29 mouse cellular contexts compared by ENCODE assay signal in genomic region chr8:96042335-96042734, GRCm38 (mm10).
DNase-seq lines count a peak whose midpoint lies in the region; ATAC-seq lines count a peak whose summit lies in the region.
"Had no signal": no experiment of that assay in that cellular context is flagged by ENCODE, and none has a peak within 500 bp of the region (broad histone marks: within the 10 kb centered on the region; RNA-seq: fewer than 3 reads in every experiment).

No protein-coding gene starts in this region.

- peaks cover 20% of the 10 kb centered on the region for H3K4me1 ChIP-seq in kidney, embryonic 15.5 days
- H3K4me1 ChIP-seq in limb, embryonic 11.5 days (ENCODE audit: control insufficient read depth, insufficient read depth, low read length), result 0 out of 2 replicates have a peak, but pooled peaks cover 5% of the 10 kb centered on the region
- peaks cover 26% of the 10 kb centered on the region for H3K4me1 ChIP-seq in limb, embryonic 10.5 days
- H3K4me1 ChIP-seq in limb, embryonic 13.5 days, result peaks cover 16% of the 10 kb centered on the region
- H3K4me1 ChIP-seq: embryonic facial prominence, embryonic 12.5 days; embryonic facial prominence, embryonic 15.5 days; forebrain, embryonic 12.5 days; heart, embryonic 12.5 days; heart, embryonic 15.5 days; hindbrain, embryonic 10.5 days; hindbrain, embryonic 13.5 days had no signal

- ATAC-seq in kidney, embryonic 15.5 days (replicated peaks; ENCODE audit: low FRiP score), result peak; percentile 81
- ATAC-seq in limb, embryonic 11.5 days (ENCODE audit: insufficient number of reproducible peaks, low FRiP score, low TSS enrichment, low read depth), result no peak
- peak; percentile 22; the same call in 1 of the 2 replicates for ATAC-seq in limb, embryonic 13.5 days (ENCODE audit: low FRiP score, low read depth)
- ATAC-seq in erythroblast, adult 5-6 weeks (replicated peaks; ENCODE audit: low FRiP score, poor library complexity, severe bottlenecking), result no peak
- ATAC-seq: CD4-positive, CD25-positive, alpha-beta regulatory T cell, adult 4 months; forebrain, embryonic 15.5 days; hindbrain, embryonic 16.5 days had no signal

- no peak overlapping the region for H3K9ac ChIP-seq in kidney, embryonic 15.5 days
- no peak overlapping the region for H3K9ac ChIP-seq in limb, embryonic 11.5 days (ENCODE audit: low read length)
- H3K9ac ChIP-seq in limb, embryonic 13.5 days, result no peak overlapping the region
- H3K9ac ChIP-seq: embryonic facial prominence, embryonic 12.5 days; embryonic facial prominence, embryonic 15.5 days; forebrain, embryonic 12.5 days; forebrain, embryonic 15.5 days; heart, embryonic 12.5 days; heart, embryonic 15.5 days; hindbrain, embryonic 13.5 days had no signal

- 9% methylated on average over 5 of the region's 5 CpGs for WGBS in kidney, embryonic 15.5 days
- WGBS in limb, embryonic 11.5 days, result 9% methylated on average over 5 of the region's 5 CpGs
- WGBS in limb, embryonic 10.5 days, result 13% methylated on average over 5 of the region's 5 CpGs
- 8% methylated on average over 5 of the region's 5 CpGs for WGBS in limb, embryonic 13.5 days

- H3K27ac ChIP-seq in kidney, embryonic 15.5 days, result 0 out of 2 replicates have a peak overlapping the region, but pooled peaks have one; percentile 18
- H3K27ac ChIP-seq in limb, embryonic 11.5 days (replicated peaks; ENCODE audit: low read depth, low read length), result no peak overlapping the region
- H3K27ac ChIP-seq in limb, embryonic 10.5 days, result no peak overlapping the region
- no peak overlapping the region for H3K27ac ChIP-seq in limb, embryonic 13.5 days
- H3K27ac ChIP-seq: embryonic facial prominence, embryonic 12.5 days; embryonic facial prominence, embryonic 15.5 days; forebrain, embryonic 12.5 days; forebrain, embryonic 15.5 days; heart, embryonic 15.5 days; hindbrain, embryonic 10.5 days; hindbrain, embryonic 13.5 days had no signal

- H3K4me2 ChIP-seq in kidney, embryonic 15.5 days, result no peak overlapping the region
- H3K4me2 ChIP-seq in limb, embryonic 11.5 days (ENCODE audit: low read depth, severe bottlenecking), result no peak overlapping the region
- no peak overlapping the region for H3K4me2 ChIP-seq in limb, embryonic 13.5 days (replicated peaks)
- H3K4me2 ChIP-seq: embryonic facial prominence, embryonic 12.5 days; embryonic facial prominence, embryonic 15.5 days; forebrain, embryonic 12.5 days; forebrain, embryonic 15.5 days; heart, embryonic 12.5 days; heart, embryonic 15.5 days; hindbrain, embryonic 13.5 days had no signal

- no peaks in the 10 kb centered on the region for H3K27me3 ChIP-seq in kidney, embryonic 15.5 days
- H3K27me3 ChIP-seq in limb, embryonic 11.5 days (ENCODE audit: control insufficient read depth, insufficient read depth, low read length), result no peaks in the 10 kb centered on the region
- H3K27me3 ChIP-seq in limb, embryonic 10.5 days (ENCODE audit: low read depth, poor library complexity, severe bottlenecking), result no peaks in the 10 kb centered on the region
- H3K27me3 ChIP-seq in limb, embryonic 13.5 days, result no peaks in the 10 kb centered on the region
- H3K27me3 ChIP-seq: embryonic facial prominence, embryonic 12.5 days; embryonic facial prominence, embryonic 15.5 days; forebrain, embryonic 12.5 days; forebrain, embryonic 15.5 days; heart, embryonic 12.5 days; heart, embryonic 15.5 days; hindbrain, embryonic 13.5 days had no signal

- no peaks in the 10 kb centered on the region for H3K9me3 ChIP-seq in kidney, embryonic 15.5 days (replicated peaks)
- H3K9me3 ChIP-seq in limb, embryonic 11.5 days (ENCODE audit: control insufficient read depth, low read length), result no peaks in the 10 kb centered on the region
- H3K9me3 ChIP-seq in limb, embryonic 10.5 days (replicated peaks), result no peaks in the 10 kb centered on the region
- no peaks in the 10 kb centered on the region for H3K9me3 ChIP-seq in limb, embryonic 13.5 days
- H3K9me3 ChIP-seq: embryonic facial prominence, embryonic 12.5 days; embryonic facial prominence, embryonic 15.5 days; forebrain, embryonic 12.5 days; forebrain, embryonic 15.5 days; heart, embryonic 12.5 days; heart, embryonic 15.5 days; hindbrain, embryonic 10.5 days; hindbrain, embryonic 13.5 days had no signal

- no peaks in the 10 kb centered on the region for H3K36me3 ChIP-seq in kidney, embryonic 15.5 days
- H3K36me3 ChIP-seq in limb, embryonic 11.5 days (ENCODE audit: control insufficient read depth, insufficient read depth, low read length), result no peaks in the 10 kb centered on the region
- no peaks in the 10 kb centered on the region for H3K36me3 ChIP-seq in limb, embryonic 10.5 days
- no peaks in the 10 kb centered on the region for H3K36me3 ChIP-seq in limb, embryonic 13.5 days
- H3K36me3 ChIP-seq: embryonic facial prominence, embryonic 12.5 days; embryonic facial prominence, embryonic 15.5 days; forebrain, embryonic 12.5 days; forebrain, embryonic 15.5 days; heart, embryonic 12.5 days; heart, embryonic 15.5 days; hindbrain, embryonic 10.5 days; hindbrain, embryonic 13.5 days had no signal

- no peak for DNase-seq in kidney, adult 9 months
- DNase-seq in limb, embryonic 11.5 days (ENCODE audit: low spot score), result peak; percentile 30
- DNase-seq in limb, embryonic 10.5 days (ENCODE audit: low spot score), result no peak
- peak; percentile 35 for DNase-seq in forelimb bud, embryonic 11.5 days (ENCODE audit: low read depth, low spot score)
- no peak for DNase-seq in gastrocnemius, adult 18-20 months (ENCODE audit: low spot score)
- DNase-seq: adrenal gland, adult 2 months; adrenal gland, postnatal 14 days; cerebellum, adult 11-12 months; cerebellum, adult 8-10 months; cerebellum, postnatal 10 days; cerebellum, postnatal 36 days; gastrocnemius, postnatal 25 days; heart, adult 18-20 months; heart, postnatal 10 days; heart, postnatal 36 days had no signal

- no peak overlapping the region for H3K4me3 ChIP-seq in kidney, embryonic 15.5 days (replicated peaks)
- no peak overlapping the region for H3K4me3 ChIP-seq in limb, embryonic 11.5 days (ENCODE audit: low read depth, low read length)
- H3K4me3 ChIP-seq in limb, embryonic 10.5 days, result no peak overlapping the region
- no peak overlapping the region for H3K4me3 ChIP-seq in limb, embryonic 13.5 days
- H3K4me3 ChIP-seq: embryonic facial prominence, embryonic 12.5 days; embryonic facial prominence, embryonic 15.5 days; erythroblast, embryonic 14.5 days; forebrain, embryonic 12.5 days; forebrain, embryonic 15.5 days; heart, embryonic 12.5 days; heart, embryonic 15.5 days; hindbrain, embryonic 10.5 days; hindbrain, embryonic 13.5 days had no signal

Comparison
In these comparisons a context has a peak if more than half of its experiments do, and no peak if none do; other contexts are left out.
1. ATAC-seq: peak in kidney, embryonic 15.5 days (single experiment) and limb, embryonic 13.5 days (single experiment); none in limb, embryonic 11.5 days (single experiment) and erythroblast, adult 5-6 weeks (single experiment).
2. DNase-seq: peak in limb, embryonic 11.5 days (single experiment) and forelimb bud, embryonic 11.5 days (single experiment); none in kidney, adult 9 months (single experiment), limb, embryonic 10.5 days (single experiment) and gastrocnemius, adult 18-20 months (single experiment).